Mouse (Mus musculus): Measurements from ENCODE around the gene Tdo2.

Gene Tdo2

DNA sequence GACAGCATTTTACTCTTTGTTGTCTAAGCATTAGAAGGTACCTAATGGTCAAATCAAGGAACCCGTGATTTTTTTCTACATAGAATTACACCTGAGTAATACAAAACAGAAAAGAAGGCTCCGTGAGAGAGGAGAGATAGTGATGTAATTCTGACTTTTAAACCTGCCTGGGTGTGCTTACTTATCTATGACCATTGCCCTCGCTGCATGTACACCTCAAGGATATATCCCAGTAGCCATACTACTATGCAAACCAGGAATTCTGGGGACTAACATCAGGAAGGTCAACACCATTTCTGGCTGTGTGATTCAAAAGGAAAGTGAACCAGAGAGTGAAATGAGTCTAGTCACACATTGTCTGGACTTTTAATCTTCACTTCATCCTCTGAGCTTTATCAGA lies 33.7 kb downstream of the Tdo2 start:
- DNase-seq = no peak

DNA sequence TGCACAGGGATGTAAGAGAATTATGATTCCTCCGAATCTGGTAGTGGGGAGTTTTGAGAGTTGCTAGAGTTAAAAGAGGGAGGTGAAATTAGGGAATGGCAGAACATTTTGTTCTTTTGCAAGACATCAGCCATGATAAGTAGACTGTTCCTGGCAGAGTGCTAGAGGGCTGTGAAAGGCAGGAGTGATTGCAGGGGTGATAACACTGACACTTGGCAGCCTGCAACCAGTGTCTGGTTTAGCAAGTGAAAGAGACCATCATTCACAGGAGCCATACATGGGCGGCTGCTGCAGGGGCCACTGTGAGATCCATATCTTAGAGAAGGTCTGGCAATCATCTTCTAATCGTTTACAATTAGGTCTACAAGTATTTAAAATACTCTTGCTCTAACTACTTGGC lies 37.1 kb downstream of the Tdo2 start:
- DNase-seq = peak; percentile 30

DNA sequence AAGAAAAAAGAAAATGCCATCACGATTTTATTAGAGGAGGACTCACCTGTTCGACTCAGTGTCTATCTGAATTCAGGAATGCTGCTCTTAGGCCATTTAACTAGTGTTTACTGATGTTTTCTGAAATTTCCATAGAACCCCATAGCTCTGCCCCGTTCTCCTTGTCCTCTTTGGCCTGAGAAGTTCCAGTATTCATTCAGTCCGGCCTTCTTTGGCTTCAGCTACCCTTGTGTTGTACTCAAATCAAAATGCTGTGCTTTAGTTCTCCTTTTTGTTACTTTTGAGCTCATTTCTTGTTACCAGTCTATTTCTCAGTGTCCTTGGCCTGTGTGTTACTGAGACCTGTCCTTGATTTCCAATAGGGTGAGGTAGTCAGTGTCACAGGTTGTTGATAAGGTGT lies 42.7 kb downstream of the Tdo2 start:
- no peak for DNase-seq

DNA sequence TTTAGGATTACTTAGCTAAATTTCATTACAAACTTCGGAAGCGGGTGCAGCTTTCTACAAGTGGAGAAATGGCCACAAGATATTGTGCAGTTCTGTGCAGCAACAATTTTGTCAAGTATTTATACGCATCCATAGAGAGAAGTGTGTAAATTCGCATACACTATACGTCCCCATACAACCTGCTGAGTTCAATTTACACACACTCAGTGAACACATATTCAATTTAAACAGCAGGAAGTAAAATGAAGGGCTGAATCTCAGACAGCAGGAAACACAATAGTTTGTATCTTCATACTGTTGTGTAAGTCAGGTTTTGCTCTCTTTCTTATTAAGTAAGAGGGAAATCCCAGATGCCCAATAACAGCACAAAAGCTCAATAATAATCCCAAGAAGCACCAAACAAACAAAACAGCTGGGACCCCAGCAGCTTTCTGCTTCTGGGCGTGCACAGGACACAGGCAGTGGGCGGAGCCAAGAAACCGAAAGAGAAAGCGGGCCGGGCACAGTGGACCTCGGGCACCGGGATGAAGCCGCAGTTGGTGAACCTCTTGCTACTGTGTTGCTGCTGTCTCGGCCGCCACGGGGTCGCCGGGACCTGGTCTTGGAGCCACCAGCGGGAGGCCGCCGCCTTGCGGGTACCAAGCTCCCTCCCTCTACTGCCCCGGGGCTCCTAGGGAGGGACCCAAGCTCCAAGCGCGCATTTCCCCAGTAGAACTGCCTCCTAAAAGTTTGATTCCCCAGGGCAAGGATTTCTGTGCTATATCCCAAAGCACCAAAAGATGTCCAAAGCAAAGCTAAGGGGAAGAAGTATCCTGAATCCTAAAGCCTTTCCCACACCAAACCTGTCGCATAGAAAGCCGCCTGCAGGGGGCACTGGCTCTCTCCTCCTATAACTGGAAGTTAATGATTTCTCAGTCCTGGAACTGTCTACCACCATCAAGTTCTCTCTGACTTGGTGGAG lies 43.6 kb downstream of the Tdo2 start, which contains the start of gene Ctso:
Gene Ctso (plus strand): TSS at position 461 of the 961 bp plus-strand sequence.
- peak; percentile 94 for DNase-seq

DNA sequence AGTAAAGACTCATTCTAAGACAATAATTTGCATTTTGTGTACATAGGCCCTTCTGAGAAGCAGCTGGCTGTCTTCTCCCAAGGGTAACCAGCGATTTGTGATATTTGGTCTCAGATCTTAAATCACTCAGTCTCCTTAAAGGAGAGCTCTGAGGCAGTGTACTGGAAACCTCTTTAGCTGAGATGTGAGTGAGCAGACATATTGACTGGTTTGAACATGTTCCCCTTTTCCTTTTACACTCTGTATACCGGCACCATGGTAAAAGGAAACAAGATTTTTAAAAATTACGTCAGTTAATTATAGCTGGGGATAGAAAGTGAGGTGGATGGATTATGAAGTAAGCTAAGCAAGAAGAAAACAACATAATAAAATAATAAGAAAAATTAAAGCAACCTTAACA lies 44.3 kb downstream of the Tdo2 start:
- DNase-seq = no peak

DNA sequence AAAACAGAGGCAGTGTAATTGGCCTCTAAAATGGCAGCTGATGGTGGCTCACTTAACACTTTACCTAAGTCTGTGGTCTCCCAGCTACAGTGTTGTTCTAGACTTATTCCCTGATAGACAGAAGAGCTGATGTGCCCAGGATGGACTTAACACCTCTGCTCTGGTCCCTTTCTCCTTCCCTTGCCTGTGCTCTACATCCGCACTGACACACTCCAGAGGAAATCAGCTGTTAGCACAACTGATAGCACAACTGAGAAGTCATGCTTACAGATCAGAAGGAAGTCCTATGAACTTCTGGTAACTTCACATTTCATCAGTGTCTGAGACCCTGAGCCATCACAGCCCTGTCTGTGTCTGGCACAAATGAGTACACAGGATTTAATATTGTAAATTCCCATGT lies 46.9 kb downstream of the Tdo2 start:
- DNase-seq = no peak

DNA sequence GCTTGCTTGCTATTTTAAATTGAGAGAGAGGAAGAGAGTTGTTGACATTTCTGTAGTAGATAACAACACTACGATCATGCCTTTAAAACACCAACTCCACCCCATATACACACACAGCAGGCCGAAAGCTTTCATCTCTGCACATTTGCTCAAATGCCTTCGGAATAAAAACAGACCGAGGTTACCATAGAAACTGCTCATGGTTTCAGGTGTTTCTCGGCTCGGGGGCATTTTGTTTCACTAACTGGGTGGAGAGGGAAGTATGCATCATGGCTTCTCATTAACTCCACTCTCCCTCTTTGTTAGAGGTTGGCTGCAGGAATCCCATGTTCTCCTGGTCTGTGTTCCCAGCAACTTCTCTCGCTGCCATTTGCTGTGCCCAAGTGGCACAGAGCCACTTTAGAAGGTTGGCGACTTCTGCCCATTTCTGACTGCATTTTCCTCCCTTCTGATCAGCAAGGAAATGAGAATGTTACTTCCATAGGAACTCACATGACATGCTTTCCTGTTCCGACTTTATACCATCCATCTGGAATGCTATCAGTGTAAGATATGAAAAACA lies 49.2 kb downstream of the Tdo2 start:
- DNase-seq = no peak

DNA sequence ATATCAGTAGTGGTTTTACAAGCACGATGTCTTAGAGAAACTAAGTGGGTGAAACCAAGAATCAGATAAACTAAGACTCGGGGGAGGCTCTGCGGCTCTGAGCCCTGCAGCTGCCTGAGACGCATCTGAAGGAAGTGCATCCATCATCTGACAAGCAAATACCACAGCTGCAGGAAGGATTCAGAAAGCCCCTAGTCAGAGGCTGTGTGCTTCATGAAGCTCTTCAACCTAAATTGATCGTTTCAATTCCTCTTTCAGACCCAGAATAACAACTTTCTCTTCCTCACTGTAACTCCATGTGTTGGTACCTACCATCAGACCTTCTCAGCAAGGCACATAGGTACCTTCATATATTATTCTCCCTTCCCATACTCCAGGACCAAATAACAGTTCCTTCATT lies 50.1 kb downstream of the Tdo2 start:
- DNase-seq = no peak

DNA sequence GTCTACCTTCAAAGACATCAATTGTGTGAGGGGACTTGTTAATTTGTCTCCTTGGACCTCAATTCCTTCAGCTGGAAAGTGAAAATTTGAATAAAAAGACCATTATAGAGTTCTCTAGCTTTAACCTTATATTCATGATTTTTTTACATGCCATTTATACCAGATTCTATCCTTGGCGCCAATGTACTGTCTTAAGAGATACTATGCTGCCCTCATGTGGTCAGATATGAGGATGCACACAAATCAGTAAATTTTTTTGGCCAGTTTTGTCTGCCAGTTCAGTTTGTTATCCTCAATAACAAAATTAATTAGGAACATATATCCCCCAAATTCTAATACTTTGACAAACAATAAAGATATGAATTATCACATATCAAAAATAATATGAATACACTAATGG lies 51.1 kb downstream of the Tdo2 start:
- DNase-seq = peak; percentile 57

DNA sequence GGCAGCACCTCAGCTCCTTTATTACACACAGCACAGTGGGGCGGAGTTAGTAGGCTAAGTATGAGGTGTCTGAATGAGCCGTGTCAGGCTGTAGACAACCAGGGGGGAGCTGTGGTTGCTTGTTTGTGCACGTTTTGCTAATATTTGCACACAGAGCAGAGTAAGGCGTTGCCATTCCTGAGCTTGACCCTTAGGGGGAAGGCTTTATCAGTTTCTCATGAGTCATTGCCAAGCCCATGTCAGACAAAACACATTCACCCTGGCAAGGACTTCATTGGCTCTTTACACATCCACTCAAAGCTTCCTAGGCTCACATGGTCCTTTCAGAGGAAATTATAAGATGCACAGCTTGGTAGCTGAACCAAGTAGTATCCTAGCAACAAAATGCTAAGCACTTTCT lies 53.1 kb downstream of the Tdo2 start:
- peak; percentile 19 for DNase-seq

DNA sequence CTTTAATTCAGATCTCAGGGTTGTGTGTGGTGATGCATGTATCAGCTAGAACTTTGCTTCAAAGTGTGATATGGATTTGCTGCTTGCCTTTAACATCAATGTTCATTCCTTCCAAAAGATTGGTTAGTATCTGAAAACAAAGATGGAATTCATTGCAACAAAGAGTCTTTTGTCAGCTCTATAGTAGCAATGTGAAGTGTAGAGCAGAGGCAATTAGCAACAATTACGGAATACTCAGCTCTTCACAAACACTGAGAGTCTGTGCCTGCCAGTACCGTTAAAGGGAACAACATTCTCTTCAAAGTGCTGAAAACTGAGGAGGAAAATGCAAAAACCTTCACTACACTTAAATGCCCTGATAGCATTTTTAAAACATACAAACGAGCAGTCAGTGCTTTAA lies 56.3 kb downstream of the Tdo2 start:
- DNase-seq = no peak

DNA sequence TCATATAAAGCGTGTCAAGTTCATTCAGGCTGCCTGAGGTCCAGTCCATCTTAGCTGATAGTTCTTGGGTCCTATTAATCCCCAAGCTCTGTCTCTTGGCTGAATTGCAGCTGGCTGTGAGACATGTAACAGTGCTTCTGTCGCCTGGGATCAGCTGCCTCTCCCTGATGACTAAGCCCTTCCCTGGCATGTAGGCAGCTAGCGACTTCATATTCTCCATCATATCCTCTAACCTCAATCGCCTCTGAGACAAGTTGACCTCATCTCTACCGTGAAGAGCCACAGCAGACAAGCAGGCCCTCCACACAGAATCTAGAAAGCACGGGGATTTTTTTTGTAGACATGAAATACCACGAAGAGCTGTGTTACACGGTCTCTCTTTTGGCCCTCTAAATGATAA lies 57.8 kb downstream of the Tdo2 start:
- DNase-seq = no peak

DNA sequence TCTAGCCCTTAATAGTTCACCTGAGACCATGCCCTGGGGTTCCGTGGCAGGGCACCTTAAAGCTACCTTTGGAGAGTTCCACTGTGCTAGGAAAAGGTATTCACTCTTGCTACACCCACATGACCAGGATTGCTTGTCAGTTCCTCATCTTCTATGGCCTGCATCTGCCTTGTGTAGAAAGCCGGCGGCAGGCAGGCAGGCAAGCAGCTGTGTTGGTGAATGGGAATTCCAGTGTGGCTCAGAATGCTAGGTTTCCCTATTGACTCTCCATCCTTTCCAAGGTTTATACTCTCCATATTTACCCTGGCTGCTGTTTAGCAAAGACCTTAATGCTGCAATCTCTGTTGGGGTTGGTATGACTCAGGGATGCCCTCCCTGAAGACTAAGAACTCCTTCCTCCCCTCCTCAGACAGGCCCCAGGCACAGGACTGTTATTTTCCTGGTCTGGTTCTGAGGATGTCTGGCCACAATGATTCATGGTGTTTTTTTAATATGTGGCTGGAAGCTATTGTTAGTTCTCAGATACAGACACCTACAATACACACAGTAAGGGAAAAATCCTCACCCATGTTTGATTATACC lies 58.6 kb downstream of the Tdo2 start:
- DNase-seq = no peak

DNA sequence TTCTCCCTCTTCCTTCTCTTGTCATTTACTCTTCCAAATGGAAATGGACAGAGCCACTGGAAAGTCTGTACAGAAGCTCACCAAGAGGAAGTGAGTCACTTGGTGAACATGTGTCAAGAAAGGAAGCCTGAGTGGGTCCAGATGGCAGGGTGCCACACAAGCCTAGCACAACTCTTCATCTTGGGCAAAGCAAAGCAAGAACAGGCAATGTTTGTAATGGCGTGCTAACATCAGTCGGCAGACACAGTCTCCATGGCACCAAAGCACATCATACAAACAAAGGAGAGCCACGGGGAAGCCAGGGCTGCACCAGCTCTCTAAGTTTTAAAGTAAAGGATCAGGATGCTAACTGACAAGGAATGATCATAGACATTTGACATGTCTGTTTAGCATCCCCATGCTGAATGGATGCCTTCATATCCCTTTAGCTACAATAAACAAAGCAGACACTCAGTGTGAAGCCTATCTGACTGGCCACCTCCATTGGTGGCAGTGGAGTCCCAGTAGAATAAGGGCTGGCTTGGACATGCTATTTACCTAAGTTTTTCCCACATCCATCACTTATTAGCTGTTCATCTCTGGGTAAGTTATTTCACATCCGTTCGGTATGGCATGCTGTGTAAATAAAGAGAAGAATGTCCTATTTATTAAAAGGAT lies 59.8 kb downstream of the Tdo2 start:
- peak; percentile 60 for DNase-seq

DNA sequence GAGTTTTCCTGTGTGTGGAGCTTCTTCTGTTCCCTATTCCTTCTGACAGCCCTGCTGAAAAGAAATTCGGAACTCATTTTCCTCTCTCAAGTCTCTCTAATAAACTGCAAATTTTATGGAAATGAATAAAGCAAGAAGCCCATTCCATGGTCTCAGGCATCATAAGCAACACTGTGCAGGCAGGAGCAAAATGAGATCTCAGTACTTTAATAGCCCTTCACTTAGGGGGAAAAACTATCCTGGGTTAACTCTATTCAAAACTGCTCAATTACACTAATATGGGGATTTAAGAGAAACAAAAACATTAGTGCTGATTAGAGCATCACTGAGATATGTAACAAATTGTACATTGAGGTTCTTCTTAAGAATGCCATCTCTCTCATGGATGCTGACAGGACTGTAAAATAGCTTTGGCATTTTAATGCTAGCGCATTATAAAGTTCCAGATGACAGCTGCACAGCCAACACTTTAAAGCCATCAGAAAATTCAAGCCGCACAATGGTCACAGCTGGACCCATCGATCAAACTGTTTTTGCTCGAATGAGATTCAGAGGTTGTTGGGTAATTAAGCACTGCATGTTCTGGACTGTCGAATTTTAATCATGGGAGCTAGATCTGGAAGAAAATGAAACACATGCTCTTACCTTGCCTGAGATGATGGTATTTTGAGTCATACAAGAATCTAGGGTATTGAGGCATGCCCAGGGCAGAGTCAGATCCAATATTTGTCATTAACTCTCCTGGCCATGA lies 65.5 kb downstream of the Tdo2 start:
- DNase-seq = no peak
